Mouse (Mus musculus): ENCODE results near the gene Pfdn6. TPM values are rescaled to one million over a fixed set of nuclear protein-coding genes. Genes with fewer than 3 reads are reported as not detected.

Pfdn6 gene
- polyA plus RNA-seq, 1 experiment from 2014 or later, result 190 TPM

GRCm38 (mm10) chr17:33947430-33948089 lies 7.4 kb upstream of the Pfdn6 start:
- H3K9ac ChIP-seq, result no peak overlapping the region
- no peak overlapping the region for H3K4me2 ChIP-seq
- peaks cover 33% of the 10 kb centered on the region for H3K4me1 ChIP-seq
- 92% methylated on average over 10 of the region's 10 CpGs for WGBS
- H3K36me3 ChIP-seq, result peaks cover 78% of the 10 kb centered on the region
- no peak overlapping the region for H3K27ac ChIP-seq
- ATAC-seq (ENCODE audit: insufficient number of reproducible peaks, insufficient read depth, low FRiP score, low TSS enrichment, low read depth), result no peak
- H3K27me3 ChIP-seq, result no peaks in the 10 kb centered on the region
- H3K9me3 ChIP-seq, result no peaks in the 10 kb centered on the region
- H3K4me3 ChIP-seq, result no peak overlapping the region

GRCm38 (mm10) chr17:33943454-33943853 lies 3.3 kb upstream of the Pfdn6 start:
- WGBS, result 93% methylated on average over 15 of the region's 15 CpGs
- peaks cover 23% of the 10 kb centered on the region for H3K4me1 ChIP-seq
- H3K9ac ChIP-seq, result no peak overlapping the region
- H3K4me2 ChIP-seq, result no peak overlapping the region
- H3K9me3 ChIP-seq, result no peaks in the 10 kb centered on the region
- peaks cover 63% of the 10 kb centered on the region for H3K36me3 ChIP-seq
- ATAC-seq (ENCODE audit: insufficient number of reproducible peaks, insufficient read depth, low FRiP score, low TSS enrichment, low read depth), result no peak
- H3K27ac ChIP-seq, result no peak overlapping the region
- H3K27me3 ChIP-seq, result no peaks in the 10 kb centered on the region
- H3K4me3 ChIP-seq, result no peak overlapping the region

GRCm38 (mm10) chr17:33941381-33941780 lies 1.2 kb upstream of the Pfdn6 start:
- no peak for ATAC-seq (ENCODE audit: insufficient number of reproducible peaks, insufficient read depth, low FRiP score, low TSS enrichment, low read depth)

GRCm38 (mm10) chr17:33940981-33941380 lies 838 bp upstream of the Pfdn6 start:
- Histone ChIP-seq H3K36me3 (peaks cover 61% of the 10 kb centered on the region), H3K4me1 (peaks cover 23% of the 10 kb centered on the region), H3K4me2 (peak overlapping the region; percentile 96), H3K4me3 (peak overlapping the region; percentile 89), H3K27ac (no peak overlapping the region), H3K27me3 (no peaks in the 10 kb centered on the region), H3K9me3 (no peaks in the 10 kb centered on the region), H3K9ac (peak overlapping the region; percentile 87)
- under 1% methylated on average over 26 of the region's 26 CpGs for WGBS
- ATAC-seq (ENCODE audit: insufficient number of reproducible peaks, insufficient read depth, low FRiP score, low TSS enrichment, low read depth), result no peak

More at GRCm38 (mm10) chr17:33941381-33941780, 1.2 kb upstream of the Pfdn6 start:
- Histone ChIP-seq H3K9ac (peak overlapping the region; percentile 87), H3K36me3 (peaks cover 61% of the 10 kb centered on the region), H3K4me1 (peaks cover 23% of the 10 kb centered on the region), H3K27me3 (no peaks in the 10 kb centered on the region), H3K27ac (no peak overlapping the region), H3K4me2 (peak overlapping the region; percentile 96), H3K4me3 (peak overlapping the region; percentile 89), H3K9me3 (no peaks in the 10 kb centered on the region)
- 53% methylated on average over 19 of the region's 19 CpGs for WGBS

- no peak for ATAC-seq (ENCODE audit: insufficient number of reproducible peaks, insufficient read depth, low FRiP score, low TSS enrichment, low read depth)
- Histone ChIP-seq H3K4me2 (peak overlapping the region; percentile 96), H3K4me3 (peak overlapping the region; percentile 89; the same call in 1 of the 2 replicates)
Measured at GRCm38 (mm10) chr17:33938783-33939182, 1.4 kb downstream of the Pfdn6 start.

DNA sequence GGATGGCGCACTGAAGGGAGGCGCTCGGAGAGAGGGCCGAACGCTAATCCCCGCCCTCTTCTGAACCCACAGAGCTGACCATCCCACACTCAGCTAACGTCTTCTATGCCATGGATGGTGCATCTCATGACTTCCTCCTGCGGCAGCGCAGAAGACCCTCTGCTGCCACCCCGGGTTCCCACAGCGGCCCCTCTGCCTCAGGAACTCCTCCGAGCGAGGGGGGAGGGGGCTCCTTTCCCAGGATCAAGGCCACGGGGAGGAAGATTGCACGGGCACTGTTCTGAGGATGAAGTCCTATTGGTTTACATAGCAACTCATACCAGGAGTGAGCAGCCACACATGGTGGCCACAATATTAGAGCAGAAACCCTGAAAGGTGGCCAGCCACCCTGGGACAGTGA lies 3.1 kb downstream of the Pfdn6 start:
- Histone ChIP-seq H3K4me3 (0 out of 2 replicates have a peak overlapping the region, but pooled peaks have one; percentile 3), H3K4me2 (no peak overlapping the region), H3K27ac (no peak overlapping the region), H3K9me3 (no peaks in the 10 kb centered on the region), H3K27me3 (no peaks in the 10 kb centered on the region), H3K36me3 (peaks cover 62% of the 10 kb centered on the region), H3K9ac (0 out of 2 replicates have a peak overlapping the region, but pooled peaks have one; percentile 6), H3K4me1 (peaks cover 23% of the 10 kb centered on the region)
- no peak for ATAC-seq (ENCODE audit: insufficient number of reproducible peaks, insufficient read depth, low FRiP score, low TSS enrichment, low read depth)
- 85% methylated on average over 15 of the region's 15 CpGs for WGBS

More at GRCm38 (mm10) chr17:33938783-33939182, 1.4 kb downstream of the Pfdn6 start:
- no peaks in the 10 kb centered on the region for H3K9me3 ChIP-seq
- H3K27ac ChIP-seq, result no peak overlapping the region
- no peaks in the 10 kb centered on the region for H3K27me3 ChIP-seq
- WGBS, result 80% methylated on average over 11 of the region's 11 CpGs
- H3K36me3 ChIP-seq, result peaks cover 60% of the 10 kb centered on the region
- H3K9ac ChIP-seq, result peak overlapping the region; percentile 87; the same call in 1 of the 2 replicates
- peaks cover 23% of the 10 kb centered on the region for H3K4me1 ChIP-seq

- H3K27me3 ChIP-seq, result no peaks in the 10 kb centered on the region
- H3K36me3 ChIP-seq, result peaks cover 60% of the 10 kb centered on the region
- no peak overlapping the region for H3K4me3 ChIP-seq
- H3K9me3 ChIP-seq, result no peaks in the 10 kb centered on the region
- no peak for ATAC-seq (ENCODE audit: insufficient number of reproducible peaks, insufficient read depth, low FRiP score, low TSS enrichment, low read depth)
- no peak overlapping the region for H3K9ac ChIP-seq
- H3K4me1 ChIP-seq, result peaks cover 20% of the 10 kb centered on the region
- 84% methylated on average over 21 of the region's 21 CpGs for WGBS
- H3K4me2 ChIP-seq, result no peak overlapping the region
- H3K27ac ChIP-seq, result no peak overlapping the region
Measured at GRCm38 (mm10) chr17:33935422-33936055, 4.6 kb downstream of the Pfdn6 start.

DNA sequence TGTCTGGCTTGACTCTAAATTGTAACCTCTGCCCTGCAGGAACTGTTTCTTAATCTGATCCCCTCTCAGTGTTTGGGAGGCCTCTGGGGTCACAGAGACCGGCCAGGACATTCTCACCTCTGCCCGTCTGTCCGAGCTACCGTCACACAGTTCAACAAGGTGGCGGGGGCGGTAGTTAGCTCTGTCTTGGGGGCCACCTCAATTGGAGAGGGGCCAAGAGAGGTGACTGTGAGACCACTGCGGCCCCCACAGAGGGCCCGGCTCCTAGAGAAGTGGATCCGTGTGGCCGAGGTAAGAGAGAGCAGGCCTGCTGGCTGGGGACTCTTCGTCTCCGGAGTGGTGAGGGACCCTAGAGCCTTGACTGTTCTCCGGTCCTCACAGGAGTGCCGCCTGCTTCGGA lies 7.2 kb downstream of the Pfdn6 start:
- ATAC-seq (ENCODE audit: insufficient number of reproducible peaks, insufficient read depth, low FRiP score, low TSS enrichment, low read depth), result no peak
- Histone ChIP-seq H3K27me3 (no peaks in the 10 kb centered on the region), H3K27ac (no peak overlapping the region), H3K4me1 (peaks cover 15% of the 10 kb centered on the region), H3K4me2 (no peak overlapping the region), H3K36me3 (peaks cover 53% of the 10 kb centered on the region), H3K9ac (peak overlapping the region; percentile 27; the same call in 1 of the 2 replicates), H3K9me3 (no peaks in the 10 kb centered on the region), H3K4me3 (no peak overlapping the region)
- 87% methylated on average over 15 of the region's 15 CpGs for WGBS

DNA sequence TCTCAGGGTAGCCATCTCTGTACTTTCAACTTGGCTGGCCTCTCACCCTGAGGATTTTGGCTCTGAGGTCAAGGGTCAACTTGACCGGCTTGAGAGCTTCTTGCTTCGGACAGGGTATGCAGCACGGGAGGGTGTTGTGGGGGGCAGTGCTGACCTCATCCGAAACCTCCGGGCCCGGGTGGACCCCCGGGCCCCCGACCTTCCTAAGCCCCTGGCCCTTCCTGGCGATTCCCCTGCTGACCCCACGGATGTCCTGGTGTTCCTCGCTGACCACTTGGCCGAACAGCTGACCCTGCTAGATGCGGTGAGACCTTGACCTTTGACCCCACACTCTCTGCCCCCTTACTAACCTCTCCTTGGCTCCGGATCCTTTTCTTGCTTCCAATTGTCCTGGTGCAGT lies 7.7 kb downstream of the Pfdn6 start:
- Histone ChIP-seq H3K4me3 (no peak overlapping the region), H3K27ac (no peak overlapping the region), H3K27me3 (no peaks in the 10 kb centered on the region), H3K36me3 (peaks cover 54% of the 10 kb centered on the region), H3K9ac (peak overlapping the region; percentile 89), H3K4me2 (no peak overlapping the region), H3K9me3 (no peaks in the 10 kb centered on the region), H3K4me1 (peaks cover 18% of the 10 kb centered on the region)
- 71% methylated on average over 14 of the region's 14 CpGs for WGBS
- no peak for ATAC-seq (ENCODE audit: insufficient number of reproducible peaks, insufficient read depth, low FRiP score, low TSS enrichment, low read depth)

- Histone ChIP-seq H3K27me3 (no peaks in the 10 kb centered on the region), H3K9ac (peak overlapping the region; percentile 89), H3K9me3 (no peaks in the 10 kb centered on the region), H3K4me1 (peaks cover 18% of the 10 kb centered on the region), H3K36me3 (peaks cover 54% of the 10 kb centered on the region), H3K4me2 (peak overlapping the region; percentile 99), H3K4me3 (no peak overlapping the region; the same call in 1 of the 2 replicates), H3K27ac (no peak overlapping the region)
- no peak for ATAC-seq (ENCODE audit: insufficient number of reproducible peaks, insufficient read depth, low FRiP score, low TSS enrichment, low read depth)
- WGBS, result 87% methylated on average over 11 of the region's 11 CpGs
Measured at GRCm38 (mm10) chr17:33931947-33932346, 8.2 kb downstream of the Pfdn6 start.

DNA sequence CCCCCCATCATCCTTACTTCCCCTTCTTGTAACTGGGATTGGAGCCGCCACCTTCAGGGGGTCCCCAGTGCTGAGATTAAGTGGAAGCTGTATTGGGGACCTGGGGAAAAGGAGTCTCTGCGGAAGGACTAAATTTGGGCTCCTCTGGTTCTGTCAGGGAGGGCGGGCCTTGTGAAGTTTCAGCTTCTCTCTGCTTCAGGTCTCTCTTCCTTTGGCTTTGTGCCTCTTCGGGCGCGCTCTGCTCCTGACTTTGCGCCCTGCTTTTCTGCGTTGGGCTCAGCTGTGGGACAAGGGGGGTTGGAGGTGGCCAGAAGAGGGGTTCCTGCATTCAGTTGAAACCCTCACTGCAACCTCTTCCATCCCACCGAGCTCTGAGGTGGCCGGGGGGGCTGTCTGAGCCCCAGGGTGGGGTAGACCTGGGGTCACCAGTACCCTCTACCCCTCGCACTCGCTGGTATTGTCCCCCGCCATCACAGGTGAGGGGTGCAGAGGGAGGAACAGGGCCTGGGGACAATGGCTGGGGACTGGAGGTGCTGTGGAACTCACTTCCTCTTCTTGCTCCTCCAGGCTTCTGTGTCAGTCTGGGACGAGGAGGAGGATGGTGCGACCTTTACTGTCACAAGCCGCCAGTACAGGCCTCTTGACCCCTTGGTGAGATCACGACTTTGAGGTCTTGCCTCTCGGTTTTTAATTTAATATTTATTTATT lies 8.8 kb downstream of the Pfdn6 start:
- peaks cover 52% of the 10 kb centered on the region for H3K36me3 ChIP-seq
- peak overlapping the region; percentile 92 for H3K4me3 ChIP-seq
- H3K9ac ChIP-seq, result peak overlapping the region; percentile 89
- peak overlapping the region; percentile 99 for H3K4me2 ChIP-seq
- H3K9me3 ChIP-seq, result no peaks in the 10 kb centered on the region
- 33% methylated on average over 18 of the region's 18 CpGs for WGBS
- peaks cover 18% of the 10 kb centered on the region for H3K4me1 ChIP-seq
- H3K27me3 ChIP-seq, result no peaks in the 10 kb centered on the region
- peak overlapping the region; percentile 95 for H3K27ac ChIP-seq
- ATAC-seq (ENCODE audit: insufficient number of reproducible peaks, insufficient read depth, low FRiP score, low TSS enrichment, low read depth), result no peak
